Mouse (Mus musculus) myocyte (in vitro differentiated cells): ENCODE measurements at regions not wholly inside any gene's neighbourhood (a gene's known extent, or its start where the extent isn't known, plus 50 kb on each side); places are given as distances from the start of the nearest gene placed in this dataset.

Experiments
- CEBPB ChIP-seq: IDR thresholded peaks from 2 replicates; pipeline ENCODE4 v1.6.1; 2011; ENCODE audit warnings: mild to moderate bottlenecking, moderate library complexity; ENCODE audit not compliant: poor library complexity, insufficient read depth, severe bottlenecking
- MYOG ChIP-seq, 3 experiments: IDR thresholded peaks; one replicate each; pipeline ENCODE4 v1.6.1; 2011; ENCODE audit warnings: control low read depth in 2 of 3, low read depth in 2 of 3, mild to moderate bottlenecking in 2 of 3; ENCODE audit not compliant: insufficient read length in 2 of 3, control insufficient read depth in 1 of 3, insufficient read depth in 1 of 3
- POLR2A ChIP-seq: IDR thresholded peaks from one replicate; pipeline ENCODE4 v1.6.1; 2011; ENCODE audit warnings: low read depth, mild to moderate bottlenecking, control low read depth, moderate library complexity; ENCODE audit not compliant: insufficient read length
- SRF ChIP-seq: IDR thresholded peaks from one replicate; pipeline ENCODE4 v1.6.1; 2011; ENCODE audit warnings: low read depth; ENCODE audit not compliant: control insufficient read depth, insufficient read length
- TCF3 ChIP-seq: IDR thresholded peaks from one replicate; pipeline ENCODE4 v1.6.1; 2011; ENCODE audit warnings: low read depth, control low read depth; ENCODE audit not compliant: insufficient read length

DNA sequence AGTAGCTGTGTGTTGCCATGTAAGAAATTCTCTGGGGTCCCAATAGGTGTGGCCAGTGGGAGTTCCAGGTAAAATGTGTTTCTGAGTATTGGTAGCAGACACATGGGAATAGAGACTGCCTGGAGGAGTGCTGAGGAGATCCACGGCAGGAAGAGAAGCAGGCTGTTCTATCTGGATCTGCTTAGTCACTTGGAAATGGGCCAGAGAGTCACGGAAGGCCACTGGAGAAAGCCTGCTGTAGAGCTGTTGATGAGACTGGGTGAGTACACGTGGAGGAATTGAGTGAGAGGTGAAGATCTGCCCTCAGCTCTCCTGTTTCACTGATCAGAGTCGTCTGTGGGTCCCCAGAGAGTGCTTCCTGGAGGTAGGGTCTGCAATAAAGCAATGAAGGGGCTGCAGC, 120.2 kb downstream of the Tm4sf1 start:
- no peak for TF ChIP-seq TCF3
- no peak for TF ChIP-seq POLR2A
- TF ChIP-seq CEBPB, result no peak
- TF ChIP-seq MYOG (IDR thresholded peaks at IDR 0.05; ENCODE audit: control insufficient read depth in 1 of 3, insufficient read depth in 1 of 3, insufficient read length in 2 of 3, low read depth in 2 of 3), result no peak
- TF ChIP-seq SRF, result no peak
